Mouse (Mus musculus): ENCODE data around the gene Tmc1. TPM values are rescaled to one million over a fixed set of nuclear protein-coding genes. Genes with fewer than 3 reads are reported as not detected.

The Tmc1 gene
- polyA plus RNA-seq, 1 experiment from 2014 or later = 0.18 TPM

DNA sequence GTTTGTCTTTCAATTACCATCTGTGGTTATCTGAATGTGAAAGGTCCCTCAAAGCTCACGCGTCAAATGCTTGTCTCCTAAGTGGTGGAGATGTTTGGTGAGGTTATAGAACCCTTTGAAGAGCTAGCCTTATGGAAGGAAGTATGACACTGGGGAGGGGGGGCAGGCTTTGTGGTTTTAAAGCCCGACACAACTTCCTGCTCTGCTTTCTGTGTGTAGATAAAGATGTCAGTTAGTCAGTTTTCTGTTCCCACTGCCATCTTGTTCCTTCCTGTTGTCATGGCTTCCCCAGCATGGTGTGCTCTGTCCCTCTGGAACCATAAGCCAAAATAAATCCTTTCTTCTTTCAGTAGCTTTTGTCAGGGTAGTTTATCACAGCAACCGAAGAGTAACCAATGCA, 78.1 kb downstream of the Tmc1 start:
- Histone ChIP-seq H3K4me2 (no peak overlapping the region), H3K27me3 (replicated peaks) (no peaks in the 10 kb centered on the region), H3K36me3 (replicated peaks) (no peaks in the 10 kb centered on the region), H3K4me1 (no peaks in the 10 kb centered on the region), H3K27ac (no peak overlapping the region), H3K9ac (no peak overlapping the region), H3K4me3 (no peak overlapping the region), H3K9me3 (no peaks in the 10 kb centered on the region)
- 81% methylated on average over 4 of the region's 4 CpGs for WGBS
- ATAC-seq (replicated peaks) = no peak

- H3K27me3 ChIP-seq (replicated peaks) = no peaks in the 10 kb centered on the region
- no peaks in the 10 kb centered on the region for H3K9me3 ChIP-seq
- H3K9ac ChIP-seq = no peak overlapping the region
- ATAC-seq (replicated peaks) = no peak
- H3K27ac ChIP-seq = no peak overlapping the region
- H3K4me2 ChIP-seq = no peak overlapping the region
- 82% methylated on average over 4 of the region's 4 CpGs for WGBS
- H3K36me3 ChIP-seq (replicated peaks) = no peaks in the 10 kb centered on the region
- no peak overlapping the region for H3K4me3 ChIP-seq
- no peaks in the 10 kb centered on the region for H3K4me1 ChIP-seq
Observed at GRCm38 (mm10) chr19:20861779-20862178, 92.2 kb downstream of the Tmc1 start.

- Histone ChIP-seq H3K36me3 (replicated peaks) (no peaks in the 10 kb centered on the region), H3K27ac (no peak overlapping the region), H3K4me3 (no peak overlapping the region), H3K9ac (no peak overlapping the region), H3K4me1 (no peaks in the 10 kb centered on the region), H3K27me3 (replicated peaks) (no peaks in the 10 kb centered on the region), H3K9me3 (no peaks in the 10 kb centered on the region), H3K4me2 (no peak overlapping the region)
- no peak for ATAC-seq (replicated peaks)
- 95% methylated on average over 1 of the region's 1 CpGs for WGBS
Observed at GRCm38 (mm10) chr19:20860270-20860669, 93.7 kb downstream of the Tmc1 start.

DNA sequence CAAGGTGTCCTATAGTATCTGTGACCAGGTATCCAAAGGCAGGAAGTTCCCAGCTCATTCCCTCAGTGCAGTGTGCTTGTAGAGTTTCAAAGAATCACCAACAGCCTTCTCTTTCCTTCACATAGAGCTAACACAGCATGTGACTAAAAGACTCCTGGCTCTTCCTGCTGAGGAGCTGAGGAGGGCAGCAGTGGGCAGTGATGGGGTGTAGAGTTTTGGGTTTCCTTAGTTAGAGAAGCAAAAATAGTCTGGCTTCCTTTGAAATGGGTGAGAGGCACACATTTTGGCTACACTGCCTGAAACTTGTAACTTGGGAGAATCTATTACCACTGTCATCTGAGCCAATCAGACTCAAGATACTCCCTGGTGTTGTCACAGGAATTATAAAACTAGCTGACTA, 96.2 kb downstream of the Tmc1 start:
- no peaks in the 10 kb centered on the region for H3K27me3 ChIP-seq (replicated peaks)
- no peak overlapping the region for H3K4me2 ChIP-seq
- no peaks in the 10 kb centered on the region for H3K9me3 ChIP-seq
- H3K4me3 ChIP-seq = no peak overlapping the region
- no peaks in the 10 kb centered on the region for H3K4me1 ChIP-seq
- no peak overlapping the region for H3K27ac ChIP-seq
- no peak for ATAC-seq (replicated peaks)
- no peaks in the 10 kb centered on the region for H3K36me3 ChIP-seq (replicated peaks)
- H3K9ac ChIP-seq = no peak overlapping the region

- Histone ChIP-seq H3K4me1 (no peaks in the 10 kb centered on the region), H3K4me3 (no peak overlapping the region), H3K36me3 (replicated peaks) (no peaks in the 10 kb centered on the region), H3K9ac (no peak overlapping the region), H3K27me3 (replicated peaks) (no peaks in the 10 kb centered on the region), H3K4me2 (no peak overlapping the region), H3K27ac (no peak overlapping the region), H3K9me3 (no peaks in the 10 kb centered on the region)
- no peak for ATAC-seq (replicated peaks)
- 61% methylated on average over 5 of the region's 5 CpGs for WGBS
Observed at GRCm38 (mm10) chr19:20848906-20849305, 105.1 kb downstream of the Tmc1 start.

DNA sequence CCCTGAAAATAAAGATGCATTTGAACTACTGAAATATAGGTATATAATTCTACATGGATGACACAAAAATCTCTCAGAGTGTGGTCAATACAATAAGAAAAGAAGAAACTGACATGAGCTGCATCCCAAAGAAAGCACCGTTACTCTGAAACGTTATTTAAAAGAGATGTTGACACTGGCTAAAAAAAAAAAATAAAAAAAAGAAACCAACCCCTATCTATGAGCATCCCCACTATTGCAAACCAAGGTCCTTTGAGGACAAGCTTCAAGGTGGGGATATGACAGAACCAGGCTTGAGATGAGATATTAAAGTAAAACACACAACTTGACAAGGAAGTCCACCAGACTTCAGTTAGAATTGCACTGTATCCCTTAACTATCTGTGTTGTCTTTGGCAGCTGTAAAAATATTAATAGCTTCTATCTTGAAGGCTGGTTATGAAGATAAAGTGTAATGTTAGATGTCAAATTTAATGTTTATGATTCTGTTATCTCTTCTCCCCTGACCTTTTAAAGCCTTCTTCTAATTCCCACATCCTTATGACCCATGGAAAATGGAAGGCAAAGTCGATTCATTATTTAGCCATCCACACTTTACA, 106.4 kb downstream of the Tmc1 start:
- no peaks in the 10 kb centered on the region for H3K27me3 ChIP-seq (replicated peaks)
- no peak overlapping the region for H3K27ac ChIP-seq
- no peaks in the 10 kb centered on the region for H3K9me3 ChIP-seq
- no peak overlapping the region for H3K4me2 ChIP-seq
- 82% methylated on average over 3 of the region's 3 CpGs for WGBS
- no peak overlapping the region for H3K4me3 ChIP-seq
- H3K9ac ChIP-seq = no peak overlapping the region
- no peak for ATAC-seq (replicated peaks)
- no peaks in the 10 kb centered on the region for H3K36me3 ChIP-seq (replicated peaks)
- H3K4me1 ChIP-seq = no peaks in the 10 kb centered on the region

GRCm38 (mm10) chr19:20837422-20837821, 116.6 kb downstream of the Tmc1 start:
- H3K36me3 ChIP-seq (replicated peaks) = no peaks in the 10 kb centered on the region
- H3K27me3 ChIP-seq (replicated peaks) = no peaks in the 10 kb centered on the region
- no peak overlapping the region for H3K4me3 ChIP-seq
- no peak overlapping the region for H3K4me2 ChIP-seq
- no peaks in the 10 kb centered on the region for H3K4me1 ChIP-seq
- H3K27ac ChIP-seq = no peak overlapping the region
- no peaks in the 10 kb centered on the region for H3K9me3 ChIP-seq
- WGBS = 78% methylated on average over 2 of the region's 2 CpGs
- no peak for ATAC-seq (replicated peaks)
- no peak overlapping the region for H3K9ac ChIP-seq

DNA sequence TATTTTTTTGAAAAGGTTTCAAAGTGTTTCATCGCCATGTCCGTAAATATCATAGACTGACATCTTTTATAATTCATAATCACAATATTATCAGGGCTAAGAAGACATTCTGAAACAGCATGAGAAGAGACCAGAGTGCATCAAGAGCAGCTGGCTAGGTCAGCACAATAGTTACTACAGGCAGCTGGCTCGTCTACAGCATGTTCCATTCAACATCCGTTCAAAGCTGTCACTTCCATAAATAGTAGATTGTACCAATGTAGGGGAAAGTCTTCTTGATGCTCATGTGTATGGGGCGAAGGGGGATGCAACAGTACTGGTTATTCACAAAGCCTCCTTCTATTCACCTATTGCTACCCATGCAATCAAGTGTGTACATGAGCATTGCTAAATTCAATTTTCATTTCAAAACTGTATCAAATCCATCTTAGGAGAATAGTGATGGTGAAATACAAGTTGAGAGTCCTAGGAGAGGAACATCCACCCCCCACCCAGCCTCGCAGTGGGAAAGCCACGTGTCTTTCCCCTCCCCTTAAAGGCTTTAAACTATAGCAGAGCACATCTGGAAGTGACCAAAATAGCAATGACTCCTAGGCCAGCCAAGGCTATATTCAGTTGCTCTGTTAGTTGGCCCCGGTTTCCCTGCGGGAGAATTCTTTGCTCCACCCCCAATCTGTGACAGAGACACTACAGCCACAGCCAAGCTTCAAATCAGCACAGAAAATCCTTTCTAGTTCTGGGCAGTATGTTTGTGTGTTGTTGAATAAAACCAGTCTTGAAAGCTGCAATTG, 117.8 kb downstream of the Tmc1 start:
- Histone ChIP-seq H3K4me2 (no peak overlapping the region), H3K4me3 (no peak overlapping the region), H3K9me3 (no peaks in the 10 kb centered on the region), H3K27ac (no peak overlapping the region), H3K36me3 (replicated peaks) (no peaks in the 10 kb centered on the region), H3K27me3 (replicated peaks) (no peaks in the 10 kb centered on the region), H3K9ac (no peak overlapping the region), H3K4me1 (no peaks in the 10 kb centered on the region)
- no peak for ATAC-seq (replicated peaks)
- 71% methylated on average over 9 of the region's 9 CpGs for WGBS

DNA sequence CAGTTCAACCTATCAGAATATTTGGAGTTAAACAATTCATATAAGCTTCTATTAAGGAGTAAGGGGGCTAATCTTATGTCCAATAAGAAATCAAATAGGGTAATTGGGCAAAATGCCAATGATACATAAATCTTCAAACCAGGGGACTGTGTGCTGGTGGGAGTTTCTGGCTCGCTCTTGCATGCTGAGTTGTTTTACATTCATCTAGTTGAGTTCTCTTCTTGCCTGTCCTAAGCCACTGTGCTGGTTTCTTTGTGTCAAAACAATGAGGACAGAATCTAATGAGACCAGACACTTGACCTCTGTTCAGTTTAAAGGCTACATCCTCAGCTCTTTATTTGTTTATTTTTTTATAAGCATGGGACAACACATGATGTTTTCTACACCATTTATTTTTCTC, 119.1 kb downstream of the Tmc1 start:
- no peak for ATAC-seq (replicated peaks)
- Histone ChIP-seq H3K36me3 (replicated peaks) (no peaks in the 10 kb centered on the region), H3K4me2 (no peak overlapping the region), H3K4me3 (no peak overlapping the region), H3K27ac (no peak overlapping the region), H3K9ac (no peak overlapping the region), H3K27me3 (replicated peaks) (no peaks in the 10 kb centered on the region), H3K4me1 (no peaks in the 10 kb centered on the region), H3K9me3 (no peaks in the 10 kb centered on the region)
- 39% methylated on average over 1 of the region's 1 CpGs for WGBS

DNA sequence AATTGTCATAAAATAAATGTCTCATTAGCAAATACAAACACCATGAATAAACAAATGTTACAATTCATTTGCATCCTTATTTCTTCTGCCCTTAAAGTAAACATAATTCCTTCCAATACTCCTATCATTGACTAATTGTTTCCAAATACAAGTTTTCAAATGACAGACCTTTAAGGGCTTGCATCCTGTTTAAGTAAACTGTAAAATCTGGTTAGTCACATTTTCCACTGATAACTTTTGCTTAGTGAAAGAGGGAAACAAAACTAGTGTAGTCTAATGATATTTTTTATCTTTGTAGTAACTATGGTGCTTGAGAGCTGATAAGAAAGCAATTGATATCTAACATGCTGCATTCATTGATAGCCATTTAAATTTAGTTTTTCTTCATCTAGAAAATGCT, 154.5 kb downstream of the Tmc1 start:
- no peak overlapping the region for H3K9ac ChIP-seq
- ATAC-seq (replicated peaks) = no peak
- no peaks in the 10 kb centered on the region for H3K9me3 ChIP-seq
- no peaks in the 10 kb centered on the region for H3K27me3 ChIP-seq (replicated peaks)
- no peak overlapping the region for H3K27ac ChIP-seq
- no peak overlapping the region for H3K4me3 ChIP-seq
- no peak overlapping the region for H3K4me2 ChIP-seq
- H3K4me1 ChIP-seq = no peaks in the 10 kb centered on the region
- no peaks in the 10 kb centered on the region for H3K36me3 ChIP-seq (replicated peaks)

GRCm38 (mm10) chr19:20797558-20798101, 156.4 kb downstream of the Tmc1 start:
- 36% methylated on average over 6 of the region's 6 CpGs for WGBS

DNA sequence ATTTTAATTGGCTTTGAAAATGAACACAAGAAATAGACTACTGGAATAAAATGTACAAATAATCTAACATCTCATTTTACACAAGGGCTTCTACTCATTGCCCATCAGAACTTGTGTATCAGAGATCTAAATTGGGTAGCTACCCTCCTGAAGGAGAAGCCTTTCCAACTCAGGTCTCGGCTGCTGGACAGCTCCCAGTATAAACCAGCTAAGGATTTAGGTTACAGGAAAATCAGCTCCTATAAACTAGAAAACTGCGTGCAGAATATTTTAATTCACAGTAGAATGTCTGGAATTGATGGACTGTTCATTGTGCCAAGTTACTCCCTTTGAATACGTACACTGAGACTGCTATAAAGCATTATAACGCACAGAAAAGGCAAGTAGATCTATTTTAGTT, 158.0 kb downstream of the Tmc1 start:
- ATAC-seq (replicated peaks) = no peak
- H3K27me3 ChIP-seq (replicated peaks) = no peaks in the 10 kb centered on the region
- no peak overlapping the region for H3K4me3 ChIP-seq
- WGBS = 76% methylated on average over 4 of the region's 4 CpGs
- no peak overlapping the region for H3K27ac ChIP-seq
- H3K4me1 ChIP-seq = no peaks in the 10 kb centered on the region
- no peaks in the 10 kb centered on the region for H3K9me3 ChIP-seq
- H3K9ac ChIP-seq = no peak overlapping the region
- H3K36me3 ChIP-seq (replicated peaks) = no peaks in the 10 kb centered on the region
- H3K4me2 ChIP-seq = no peak overlapping the region

More at GRCm38 (mm10) chr19:20797558-20798101, 156.4 kb downstream of the Tmc1 start:
- H3K9me3 ChIP-seq = no peaks in the 10 kb centered on the region
- no peak overlapping the region for H3K27ac ChIP-seq
- no peak overlapping the region for H3K9ac ChIP-seq
- no peak overlapping the region for H3K4me2 ChIP-seq
- no peak overlapping the region for H3K4me3 ChIP-seq
- peak; percentile 83 for ATAC-seq (replicated peaks)
- no peaks in the 10 kb centered on the region for H3K4me1 ChIP-seq
- H3K27me3 ChIP-seq (replicated peaks) = no peaks in the 10 kb centered on the region
- no peaks in the 10 kb centered on the region for H3K36me3 ChIP-seq (replicated peaks)

GRCm38 (mm10) chr19:20794999-20795398, 159.0 kb downstream of the Tmc1 start:
- no peak overlapping the region for H3K27ac ChIP-seq
- H3K4me1 ChIP-seq = no peaks in the 10 kb centered on the region
- H3K9me3 ChIP-seq = no peaks in the 10 kb centered on the region
- no peak overlapping the region for H3K4me2 ChIP-seq
- no peak for ATAC-seq (replicated peaks)
- H3K4me3 ChIP-seq = no peak overlapping the region
- 68% methylated on average over 3 of the region's 3 CpGs for WGBS
- H3K36me3 ChIP-seq (replicated peaks) = no peaks in the 10 kb centered on the region
- no peak overlapping the region for H3K9ac ChIP-seq
- no peaks in the 10 kb centered on the region for H3K27me3 ChIP-seq (replicated peaks)

All from midbrain, embryonic 15.5 days (tissue).